Mouse (Mus musculus) liver, embryonic 12.5 days (tissue): ENCODE measurements around the gene Zfp574. TPM values are rescaled to one million over a fixed set of nuclear protein-coding genes. Genes with fewer than 3 reads are reported as not detected.
A peak's percentile ranks its signal among the peaks of the same experiment; 100 is the strongest.

ENCODE experiments used
- ATAC-seq: fragments of 200-750 bp; cut with Nextera tagmentation; 2 replicates; pipeline ENCODE4 v1.8.0; 2017; ENCODE audit warnings: moderate number of reproducible peaks, mild to moderate bottlenecking, moderate library complexity
- H3K27ac ChIP-seq: fragments of 300-500 bp; sonication (generic); 2 replicates; pipeline ENCODE4 v1.5.1; 2016; ENCODE audit warnings: mild to moderate bottlenecking
- H3K27me3 ChIP-seq: fragments of 300-500 bp; sonication (generic); replicated peaks from 2 replicates; pipeline ENCODE4 v1.6.1; 2016; ENCODE audit warnings: mild to moderate bottlenecking, moderate library complexity
- H3K36me3 ChIP-seq: fragments of 300-500 bp; sonication (generic); 2 replicates; pipeline ENCODE4 v1.6.1; 2016; ENCODE audit warnings: mild to moderate bottlenecking, moderate library complexity
- H3K4me1 ChIP-seq: fragments of 300-500 bp; sonication (generic); 2 replicates; pipeline ENCODE4 v1.6.1; 2016
- H3K4me2 ChIP-seq: fragments of 300-500 bp; sonication (generic); 2 replicates; pipeline ENCODE4 v1.6.1; 2016; ENCODE audit warnings: mild to moderate bottlenecking, moderate library complexity
- H3K4me3 ChIP-seq: fragments of 300-500 bp; sonication (generic); 2 replicates; pipeline ENCODE4 v1.5.1; 2016; ENCODE audit warnings: mild to moderate bottlenecking, moderate library complexity
- H3K9ac ChIP-seq: fragments of 300-500 bp; sonication (generic); 2 replicates; pipeline ENCODE4 v1.6.1; 2016; ENCODE audit warnings: mild to moderate bottlenecking, moderate library complexity
- H3K9me3 ChIP-seq: fragments of 300-500 bp; sonication (generic); replicated peaks from 2 replicates; pipeline ENCODE4 v1.6.1; 2016; ENCODE audit warnings: mild to moderate bottlenecking, moderate library complexity
- WGBS: fragments of 180-500 bp; shearing (Covaris S2); methylation state at CpG from one replicate; pipeline ENCODE4 v1.1.7; 2016; ENCODE audit not compliant: insufficient replicate concordance; 5-methylcytosine and 5-hydroxymethylcytosine counted together
- polyA plus RNA-seq: library from polyadenylated mRNA; unstranded; fragments of >200 nt; fragmentation: Nextera tagmentation; extraction: Ambion mirVana; gene quantifications from 2 replicates; pipeline ENCODE4 v1.2.1, GENCODE M21; 2016

Zfp574 gene
- polyA plus RNA-seq, 1 experiment from 2014 or later: 14.4 TPM

- no peaks in the 10 kb centered on the region for H3K9me3 ChIP-seq
- 11% methylated on average over 7 of the region's 7 CpGs for WGBS
- H3K4me1 ChIP-seq: peaks cover 73% of the 10 kb centered on the region
- peaks cover 22% of the 10 kb centered on the region for H3K36me3 ChIP-seq
- H3K9ac ChIP-seq: peak overlapping the region; percentile 74
- ATAC-seq: no peak
- H3K4me3 ChIP-seq: peak overlapping the region; percentile 60
- H3K27me3 ChIP-seq: peaks cover 3% of the 10 kb centered on the region; the same call in 1 of the 2 replicates
- H3K27ac ChIP-seq: peak overlapping the region; percentile 94
- peak overlapping the region; percentile 85 for H3K4me2 ChIP-seq
Observed at GRCm38 (mm10) chr7:25076296-25076662, 3.9 kb downstream of the Zfp574 start.

DNA sequence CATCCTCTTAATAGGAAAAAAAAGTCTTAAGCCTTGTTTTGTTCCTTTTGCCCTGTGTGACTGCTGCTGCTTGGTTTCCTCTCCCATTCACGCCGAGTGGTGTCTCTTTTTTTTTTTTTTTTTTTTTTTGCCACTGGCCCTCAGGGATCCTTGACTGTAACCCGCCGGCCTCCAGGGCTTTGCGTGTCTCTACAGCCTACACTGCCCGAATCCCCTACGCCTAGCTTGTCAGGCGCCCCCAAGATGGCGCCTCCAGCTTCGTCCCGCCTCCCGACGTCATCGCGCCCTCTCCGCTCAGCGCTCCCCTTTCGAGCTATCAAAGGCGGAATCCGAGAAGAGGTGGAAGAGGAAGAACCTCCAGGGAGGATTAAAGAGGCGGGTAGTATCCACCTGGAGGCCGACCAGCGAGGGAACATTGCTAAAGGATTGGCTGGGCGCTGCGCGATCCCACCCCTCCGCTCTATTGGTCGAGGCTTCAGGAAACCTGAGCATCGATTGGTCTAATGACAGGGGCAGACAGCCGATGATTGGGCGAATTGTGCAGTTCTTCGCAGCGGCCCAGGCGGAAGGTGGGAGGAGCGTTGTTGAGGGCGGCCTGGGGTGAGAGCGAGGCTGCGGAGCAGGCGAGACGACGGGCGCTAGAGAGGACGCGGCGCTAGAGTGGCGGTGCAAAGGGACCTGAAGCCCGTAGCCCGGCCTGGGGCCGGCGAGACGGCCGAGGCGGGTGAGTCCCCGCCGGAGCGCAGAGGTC is 4.5 kb downstream of the Zfp574 start:
- Histone ChIP-seq H3K4me3 (peak overlapping the region; percentile 98), H3K4me2 (peak overlapping the region; percentile 85), H3K9ac (peak overlapping the region; percentile 99), H3K27me3 (peaks cover 2% of the 10 kb centered on the region; the same call in 1 of the 2 replicates), H3K4me1 (peaks cover 67% of the 10 kb centered on the region), H3K36me3 (peaks cover 28% of the 10 kb centered on the region), H3K27ac (peak overlapping the region; percentile 94), H3K9me3 (no peaks in the 10 kb centered on the region)
- WGBS: under 1% methylated on average over 56 of the region's 56 CpGs
- ATAC-seq: peak; percentile 97

- H3K27me3 ChIP-seq: no peaks in the 10 kb centered on the region; the same call in 1 of the 2 replicates
- H3K4me3 ChIP-seq: peak overlapping the region; percentile 98
- H3K4me2 ChIP-seq: peak overlapping the region; percentile 71
- peak overlapping the region; percentile 99 for H3K9ac ChIP-seq
- H3K36me3 ChIP-seq: peaks cover 33% of the 10 kb centered on the region
- H3K27ac ChIP-seq: peak overlapping the region; percentile 91
- WGBS: under 1% methylated on average over 32 of the region's 33 CpGs
- H3K9me3 ChIP-seq: no peaks in the 10 kb centered on the region
- H3K4me1 ChIP-seq: peaks cover 62% of the 10 kb centered on the region
- no peak for ATAC-seq
Observed at GRCm38 (mm10) chr7:25077414-25077755, 5.0 kb downstream of the Zfp574 start.

- H3K4me2 ChIP-seq: 0 out of 2 replicates have a peak overlapping the region, but pooled peaks have one; percentile 71
- no peak overlapping the region for H3K9ac ChIP-seq
- WGBS: 74% methylated on average over 12 of the region's 12 CpGs
- ATAC-seq: no peak
- no peak overlapping the region for H3K27ac ChIP-seq
- H3K4me1 ChIP-seq: peaks cover 48% of the 10 kb centered on the region
- no peaks in the 10 kb centered on the region for H3K27me3 ChIP-seq
- no peaks in the 10 kb centered on the region for H3K9me3 ChIP-seq
- peaks cover 55% of the 10 kb centered on the region for H3K36me3 ChIP-seq
- no peak overlapping the region for H3K4me3 ChIP-seq
Observed at GRCm38 (mm10) chr7:25079496-25080026, 7.2 kb downstream of the Zfp574 start.

DNA sequence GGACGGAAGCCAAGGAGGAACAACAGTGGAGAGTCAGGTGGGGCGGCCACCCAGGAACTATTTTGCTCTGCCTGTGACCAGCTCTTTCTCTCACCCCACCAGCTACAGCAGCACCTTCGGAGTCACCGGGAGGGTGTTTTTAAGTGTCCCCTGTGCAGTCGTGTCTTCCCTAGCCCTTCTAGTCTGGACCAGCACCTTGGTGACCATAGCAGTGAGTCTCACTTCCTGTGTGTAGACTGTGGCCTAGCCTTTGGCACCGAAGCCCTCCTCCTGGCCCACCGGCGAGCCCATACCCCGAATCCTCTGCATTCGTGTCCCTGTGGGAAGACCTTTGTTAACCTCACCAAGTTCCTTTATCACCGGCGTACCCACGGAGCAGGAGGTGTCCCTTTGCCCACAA is 8.1 kb downstream of the Zfp574 start:
- no peak overlapping the region for H3K9ac ChIP-seq
- no peaks in the 10 kb centered on the region for H3K27me3 ChIP-seq
- 90% methylated on average over 13 of the region's 13 CpGs for WGBS
- H3K9me3 ChIP-seq: no peaks in the 10 kb centered on the region
- no peak overlapping the region for H3K4me3 ChIP-seq
- H3K4me2 ChIP-seq: no peak overlapping the region
- H3K4me1 ChIP-seq: peaks cover 47% of the 10 kb centered on the region
- peaks cover 62% of the 10 kb centered on the region for H3K36me3 ChIP-seq
- no peak overlapping the region for H3K27ac ChIP-seq
- ATAC-seq: no peak

DNA sequence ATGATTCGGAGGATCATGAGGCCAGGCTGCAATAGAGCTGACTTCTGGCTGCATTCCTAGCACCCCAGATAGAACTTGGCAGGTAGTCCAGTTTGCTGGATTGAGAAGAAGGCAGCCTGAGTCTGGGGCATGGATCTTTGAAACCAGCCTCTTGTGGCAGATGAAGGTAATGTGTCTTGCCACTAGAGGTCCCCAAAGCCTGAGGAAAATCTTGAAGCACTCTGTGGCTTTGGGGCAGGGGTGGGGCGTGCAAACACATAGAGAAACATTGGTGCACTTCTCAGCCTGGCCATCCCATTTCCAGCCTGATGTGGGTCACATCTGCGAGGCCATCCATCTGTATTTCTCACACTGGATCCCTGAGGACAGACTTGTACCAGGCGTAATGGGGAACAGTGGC is 10.1 kb downstream of the Zfp574 start:
- Histone ChIP-seq H3K27ac (no peak overlapping the region), H3K36me3 (peaks cover 72% of the 10 kb centered on the region), H3K9ac (no peak overlapping the region), H3K9me3 (no peaks in the 10 kb centered on the region), H3K27me3 (no peaks in the 10 kb centered on the region), H3K4me3 (no peak overlapping the region), H3K4me2 (no peak overlapping the region), H3K4me1 (peaks cover 44% of the 10 kb centered on the region)
- ATAC-seq: no peak
- WGBS: 71% methylated on average over 4 of the region's 4 CpGs

- ATAC-seq: no peak
- Histone ChIP-seq H3K36me3 (peaks cover 67% of the 10 kb centered on the region), H3K4me1 (peaks cover 42% of the 10 kb centered on the region), H3K4me3 (no peak overlapping the region), H3K27me3 (0 out of 2 replicates have a peak, but pooled peaks cover 3% of the 10 kb centered on the region), H3K9ac (no peak overlapping the region; the same call in 1 of the 2 replicates), H3K27ac (peak overlapping the region; percentile 2; the same call in 1 of the 2 replicates), H3K4me2 (no peak overlapping the region), H3K9me3 (no peaks in the 10 kb centered on the region)
- WGBS: 41% methylated on average over 5 of the region's 5 CpGs
Observed at GRCm38 (mm10) chr7:25084621-25085020, 12.3 kb downstream of the Zfp574 start.

DNA sequence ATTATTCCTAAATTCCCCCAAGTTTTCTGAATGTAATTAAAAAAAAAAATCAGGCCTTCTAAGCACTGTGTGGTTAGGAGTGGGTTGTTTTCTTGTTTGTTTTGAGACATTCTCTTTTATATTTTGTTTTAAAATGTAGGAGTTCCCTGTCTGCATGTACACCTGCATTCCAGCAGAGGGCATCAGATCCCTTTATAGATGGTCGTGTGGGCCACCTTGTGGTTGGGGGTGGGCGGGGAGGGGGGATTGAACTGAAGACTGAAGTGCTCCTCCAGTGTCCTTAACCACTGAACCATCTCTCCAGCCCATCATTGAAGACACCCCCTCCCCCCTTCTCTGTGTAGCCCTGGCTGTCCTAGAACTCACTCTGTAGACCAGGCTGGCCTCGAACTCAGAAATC is 14.3 kb downstream of the Zfp574 start:
- no peaks in the 10 kb centered on the region for H3K9me3 ChIP-seq
- no peak overlapping the region for H3K4me3 ChIP-seq
- peaks cover 46% of the 10 kb centered on the region for H3K36me3 ChIP-seq
- peaks cover 13% of the 10 kb centered on the region for H3K27me3 ChIP-seq
- ATAC-seq: no peak
- peaks cover 45% of the 10 kb centered on the region for H3K4me1 ChIP-seq
- H3K4me2 ChIP-seq: no peak overlapping the region
- no peak overlapping the region for H3K27ac ChIP-seq
- WGBS: 37% methylated on average over 3 of the region's 3 CpGs
- H3K9ac ChIP-seq: no peak overlapping the region

DNA sequence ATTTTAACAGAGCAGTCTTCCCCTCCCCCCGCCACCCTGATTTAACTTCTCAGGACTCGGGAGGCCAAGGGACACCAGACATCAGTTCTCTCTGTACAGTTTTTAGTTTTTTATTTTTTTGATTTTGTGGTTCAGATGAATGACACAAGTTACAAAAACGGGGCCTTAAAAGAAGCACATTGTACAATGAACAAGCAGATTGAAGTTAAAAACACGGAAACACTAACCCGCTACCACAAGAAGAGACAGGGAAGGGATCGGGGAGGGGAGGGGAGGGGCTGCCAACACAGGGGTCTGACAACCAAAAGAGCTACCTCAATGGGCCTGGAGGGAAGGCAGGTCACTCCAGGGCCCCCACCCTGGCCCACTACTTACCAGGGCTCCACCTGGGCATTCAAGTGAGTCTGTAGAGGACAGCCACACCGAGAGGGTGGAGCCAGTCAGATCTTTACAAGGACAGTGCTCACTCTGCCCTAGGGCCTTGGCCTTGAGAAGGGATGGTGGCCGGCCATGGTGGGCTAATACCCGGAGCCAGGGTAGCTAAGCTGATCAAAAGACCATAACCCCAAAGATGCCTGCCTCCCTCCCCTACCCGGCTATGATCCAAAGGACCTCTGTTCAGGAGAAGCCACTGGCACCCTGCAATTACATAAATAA is 15.0 kb downstream of the Zfp574 start:
- Histone ChIP-seq H3K4me1 (peaks cover 45% of the 10 kb centered on the region), H3K36me3 (peaks cover 39% of the 10 kb centered on the region), H3K4me3 (no peak overlapping the region), H3K27me3 (peaks cover 18% of the 10 kb centered on the region), H3K4me2 (no peak overlapping the region), H3K9me3 (no peaks in the 10 kb centered on the region), H3K9ac (no peak overlapping the region), H3K27ac (peak overlapping the region; percentile 20; the same call in 1 of the 2 replicates)
- WGBS: 67% methylated on average over 10 of the region's 10 CpGs
- ATAC-seq: no peak

- Histone ChIP-seq H3K4me1 (peaks cover 45% of the 10 kb centered on the region), H3K9me3 (no peaks in the 10 kb centered on the region), H3K9ac (no peak overlapping the region), H3K4me3 (no peak overlapping the region), H3K27me3 (peaks cover 24% of the 10 kb centered on the region), H3K4me2 (no peak overlapping the region), H3K36me3 (peaks cover 33% of the 10 kb centered on the region), H3K27ac (no peak overlapping the region)
- 57% methylated on average over 5 of the region's 5 CpGs for WGBS
- no peak for ATAC-seq
Observed at GRCm38 (mm10) chr7:25087972-25088371, 15.6 kb downstream of the Zfp574 start.

DNA sequence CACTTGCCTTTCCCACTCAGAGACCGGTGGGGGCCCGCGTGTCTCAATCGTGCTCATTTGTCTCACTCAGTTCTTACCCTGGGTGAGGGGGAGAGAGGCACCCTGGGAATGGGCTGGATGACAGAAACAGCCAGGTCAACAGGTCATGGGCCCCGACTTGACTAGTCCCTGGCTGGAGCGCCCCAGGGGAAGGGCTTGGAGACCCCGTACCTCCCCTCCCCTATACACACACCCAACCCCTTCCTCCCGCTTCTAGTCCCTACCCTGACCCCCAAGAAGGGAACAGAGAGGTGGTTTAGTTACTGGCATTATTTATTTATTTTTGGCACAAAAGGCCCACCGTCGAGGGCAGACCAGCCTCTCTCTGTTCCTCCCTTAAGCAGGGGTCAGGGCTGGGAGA is 16.2 kb downstream of the Zfp574 start:
- no peaks in the 10 kb centered on the region for H3K9me3 ChIP-seq
- ATAC-seq: peak; percentile 22; the same call in 1 of the 2 replicates
- H3K27ac ChIP-seq: no peak overlapping the region
- H3K4me3 ChIP-seq: no peak overlapping the region
- 0 out of 2 replicates have a peak overlapping the region, but pooled peaks have one; percentile 16 for H3K4me2 ChIP-seq
- 22% methylated on average over 10 of the region's 10 CpGs for WGBS
- H3K27me3 ChIP-seq: peaks cover 29% of the 10 kb centered on the region
- peaks cover 45% of the 10 kb centered on the region for H3K4me1 ChIP-seq
- H3K9ac ChIP-seq: peak overlapping the region; percentile 31; the same call in 1 of the 2 replicates
- peaks cover 27% of the 10 kb centered on the region for H3K36me3 ChIP-seq

- H3K27me3 ChIP-seq: peaks cover 33% of the 10 kb centered on the region
- no peak overlapping the region for H3K9ac ChIP-seq
- peaks cover 23% of the 10 kb centered on the region for H3K36me3 ChIP-seq
- WGBS: 24% methylated on average over 11 of the region's 11 CpGs
- 0 out of 2 replicates have a peak, but pooled peaks have one; percentile 6 for ATAC-seq
- no peaks in the 10 kb centered on the region for H3K9me3 ChIP-seq
- peaks cover 43% of the 10 kb centered on the region for H3K4me1 ChIP-seq
- H3K4me3 ChIP-seq: no peak overlapping the region
- H3K27ac ChIP-seq: no peak overlapping the region
- H3K4me2 ChIP-seq: peak overlapping the region; percentile 16; the same call in 1 of the 2 replicates
Observed at GRCm38 (mm10) chr7:25088968-25089367, 16.6 kb downstream of the Zfp574 start.
